Mouse (Mus musculus) liver, embryonic 11.5 days (tissue): ENCODE measurements around the gene Dupd1. TPM values are rescaled to one million over a fixed set of nuclear protein-coding genes. Genes with fewer than 3 reads are reported as not detected.
A peak's percentile ranks its signal among the peaks of the same experiment; 100 is the strongest.

Experiments
- ATAC-seq: fragments of 200-750 bp; cut with Nextera tagmentation; replicated peaks from 2 replicates; pipeline ENCODE4 v1.8.0; 2017; ENCODE audit warnings: moderate number of reproducible peaks, mild to moderate bottlenecking, moderate TSS enrichment, moderate library complexity; ENCODE audit not compliant: low FRiP score
- DNase-seq: peaks from one replicate; pipeline ENCODE4 v3.0.0-alpha.2; 2017; ENCODE audit warnings: low spot score
- H3K27ac ChIP-seq: fragments of 300-500 bp; sonication (generic); 2 replicates; pipeline ENCODE4 v1.5.1; 2014; ENCODE audit warnings: mild to moderate bottlenecking, low read depth, low read length, control low read depth
- H3K27me3 ChIP-seq: fragments of 300-500 bp; sonication (generic); replicated peaks from 2 replicates; pipeline ENCODE4 v1.6.1; 2014; ENCODE audit warnings: low read length, mixed read lengths; ENCODE audit not compliant: control insufficient read depth, insufficient read depth
- H3K36me3 ChIP-seq: fragments of 300-500 bp; sonication (generic); 2 replicates; pipeline ENCODE4 v1.6.1; 2014; ENCODE audit warnings: mild to moderate bottlenecking, low read length, moderate library complexity, mixed read lengths; ENCODE audit not compliant: control insufficient read depth, insufficient read depth
- H3K4me1 ChIP-seq: fragments of 300-500 bp; sonication (generic); replicated peaks from 2 replicates; pipeline ENCODE4 v1.6.1; 2014; ENCODE audit warnings: low read length, mixed read lengths; ENCODE audit not compliant: control insufficient read depth, insufficient read depth
- H3K4me2 ChIP-seq: fragments of 300-500 bp; sonication (generic); 2 replicates; pipeline ENCODE4 v1.6.1; 2014; ENCODE audit warnings: mild to moderate bottlenecking, control low read depth, moderate library complexity
- H3K4me3 ChIP-seq: fragments of 300-500 bp; sonication (generic); 2 replicates; pipeline ENCODE4 v1.5.1; 2014; ENCODE audit warnings: low read depth, low read length, control low read depth
- H3K9ac ChIP-seq: fragments of 300-500 bp; sonication (generic); 2 replicates; pipeline ENCODE4 v1.6.1; 2014; ENCODE audit warnings: low read depth, low read length, control low read depth
- H3K9me3 ChIP-seq: fragments of 300-500 bp; sonication (generic); 2 replicates; pipeline ENCODE4 v1.6.1; 2016; ENCODE audit warnings: low read length, inconsistent platforms, mixed read lengths; ENCODE audit not compliant: control insufficient read depth
- WGBS: fragments of 180-500 bp; shearing (Covaris S2); extraction: QIAGEN DNeasy Blood & Tissue Kit; methylation state at CpG from one replicate; pipeline ENCODE4 v1.1.7; 2014; 5-methylcytosine and 5-hydroxymethylcytosine counted together
- polyA plus RNA-seq: library from polyadenylated mRNA; unstranded; fragments of >200 nt; fragmentation: Nextera tagmentation; extraction: Ambion mirVana; gene quantifications from 2 replicates; pipeline ENCODE4 v1.2.1, GENCODE M21; 2014

Dupd1 gene
- polyA plus RNA-seq, 1 experiment from 2014 or later = 0.15 TPM

GRCm38 (mm10) chr14:21747436-21748141, 33.2 kb upstream of the Dupd1 start:
- peaks cover 12% of the 10 kb centered on the region; the same call in 1 of the 2 replicates for H3K4me1 ChIP-seq
- H3K36me3 ChIP-seq = no peaks in the 10 kb centered on the region
- H3K4me3 ChIP-seq = no peak overlapping the region
- no peaks in the 10 kb centered on the region; the same call in 1 of the 2 replicates for H3K27me3 ChIP-seq
- H3K9me3 ChIP-seq = no peaks in the 10 kb centered on the region
- H3K4me2 ChIP-seq = no peak overlapping the region
- H3K9ac ChIP-seq = no peak overlapping the region
- no peak for ATAC-seq
- no peak overlapping the region for H3K27ac ChIP-seq
- no peak for DNase-seq
- WGBS = 66% methylated on average over 14 of the region's 14 CpGs

DNA sequence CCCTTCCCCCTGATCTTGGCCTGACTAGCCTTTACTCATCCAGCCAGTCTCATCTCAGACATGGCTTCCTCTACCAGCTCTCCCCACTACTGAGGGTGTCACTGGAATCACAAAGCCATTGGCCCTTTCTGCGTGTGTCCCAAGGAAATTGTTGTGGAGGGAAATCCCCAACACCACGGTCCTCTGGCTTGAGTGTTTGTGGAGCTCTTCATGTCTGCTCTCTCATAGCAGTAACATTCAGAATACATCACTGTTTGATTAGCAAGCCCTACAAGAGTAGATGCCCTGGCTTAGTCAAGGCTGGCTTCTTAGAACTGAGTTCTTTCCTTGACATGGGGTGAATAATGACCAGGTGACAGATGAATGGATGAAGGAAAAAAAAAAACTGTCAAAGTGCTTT, 32.5 kb upstream of the Dupd1 start:
- Histone ChIP-seq H3K4me1 (peaks cover 7% of the 10 kb centered on the region; the same call in 1 of the 2 replicates), H3K4me3 (no peak overlapping the region), H3K9me3 (no peaks in the 10 kb centered on the region), H3K9ac (no peak overlapping the region), H3K27ac (no peak overlapping the region), H3K4me2 (no peak overlapping the region), H3K27me3 (no peaks in the 10 kb centered on the region; the same call in 1 of the 2 replicates), H3K36me3 (no peaks in the 10 kb centered on the region)
- ATAC-seq (no peak), DNase-seq (no peak)
- WGBS = 77% methylated on average over 2 of the region's 2 CpGs

- Histone ChIP-seq H3K9me3 (no peaks in the 10 kb centered on the region), H3K4me2 (no peak overlapping the region), H3K4me3 (no peak overlapping the region), H3K27ac (no peak overlapping the region), H3K9ac (no peak overlapping the region), H3K4me1 (peaks cover under 1% of the 10 kb centered on the region; the same call in 1 of the 2 replicates), H3K27me3 (no peaks in the 10 kb centered on the region; the same call in 1 of the 2 replicates), H3K36me3 (no peaks in the 10 kb centered on the region)
- DNase-seq (no peak), ATAC-seq (no peak)
- WGBS = 84% methylated on average over 8 of the region's 8 CpGs
Observed at GRCm38 (mm10) chr14:21746251-21746650, 31.9 kb upstream of the Dupd1 start.

- ATAC-seq (no peak), DNase-seq (no peak)
- whole genome bisulfite sequencing = 52% methylated on average over 5 of the region's 5 CpGs
- H3K27ac ChIP-seq = no peak overlapping the region
- H3K4me3 ChIP-seq = no peak overlapping the region
- H3K36me3 ChIP-seq = no peaks in the 10 kb centered on the region
- no peak overlapping the region for H3K9ac ChIP-seq
- no peaks in the 10 kb centered on the region for H3K9me3 ChIP-seq
- H3K27me3 ChIP-seq = no peaks in the 10 kb centered on the region; the same call in 1 of the 2 replicates
- no peaks in the 10 kb centered on the region for H3K4me1 ChIP-seq
- no peak overlapping the region for H3K4me2 ChIP-seq
Observed at GRCm38 (mm10) chr14:21745149-21745548, 30.8 kb upstream of the Dupd1 start.

GRCm38 (mm10) chr14:21744169-21744568, 29.8 kb upstream of the Dupd1 start:
- no peak for DNase-seq
- Histone ChIP-seq H3K36me3 (no peaks in the 10 kb centered on the region), H3K9me3 (no peaks in the 10 kb centered on the region), H3K4me1 (no peaks in the 10 kb centered on the region), H3K9ac (no peak overlapping the region), H3K4me2 (no peak overlapping the region), H3K27me3 (no peaks in the 10 kb centered on the region; the same call in 1 of the 2 replicates), H3K4me3 (no peak overlapping the region), H3K27ac (no peak overlapping the region)
- ATAC-seq = no peak
- WGBS = 88% methylated on average over 1 of the region's 1 CpGs

DNA sequence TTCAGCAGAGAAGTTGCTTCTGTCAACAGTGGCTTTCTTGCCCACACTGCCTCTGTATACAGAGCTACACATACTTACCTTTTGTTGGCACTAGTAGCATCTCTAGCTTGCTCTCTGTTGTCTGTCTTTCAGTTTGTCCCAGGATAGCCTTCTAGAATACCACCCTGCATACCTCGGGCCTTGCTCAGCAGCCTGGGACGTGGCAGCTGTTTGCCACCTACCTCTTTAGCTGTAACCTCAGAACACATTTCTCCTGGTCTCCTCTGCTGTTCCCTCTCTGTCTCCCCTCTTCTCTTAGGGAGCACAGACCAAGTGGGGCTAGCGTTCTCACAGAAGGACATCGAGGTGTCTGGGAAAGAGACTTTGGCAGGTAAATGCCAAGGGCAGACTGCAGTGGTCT, 28.1 kb upstream of the Dupd1 start:
- Histone ChIP-seq H3K27ac (no peak overlapping the region), H3K9me3 (no peaks in the 10 kb centered on the region), H3K27me3 (no peaks in the 10 kb centered on the region; the same call in 1 of the 2 replicates), H3K9ac (no peak overlapping the region), H3K4me2 (no peak overlapping the region), H3K36me3 (no peaks in the 10 kb centered on the region), H3K4me3 (no peak overlapping the region), H3K4me1 (no peaks in the 10 kb centered on the region)
- DNase-seq (no peak), ATAC-seq (no peak)
- 85% methylated on average over 4 of the region's 4 CpGs for WGBS

DNA sequence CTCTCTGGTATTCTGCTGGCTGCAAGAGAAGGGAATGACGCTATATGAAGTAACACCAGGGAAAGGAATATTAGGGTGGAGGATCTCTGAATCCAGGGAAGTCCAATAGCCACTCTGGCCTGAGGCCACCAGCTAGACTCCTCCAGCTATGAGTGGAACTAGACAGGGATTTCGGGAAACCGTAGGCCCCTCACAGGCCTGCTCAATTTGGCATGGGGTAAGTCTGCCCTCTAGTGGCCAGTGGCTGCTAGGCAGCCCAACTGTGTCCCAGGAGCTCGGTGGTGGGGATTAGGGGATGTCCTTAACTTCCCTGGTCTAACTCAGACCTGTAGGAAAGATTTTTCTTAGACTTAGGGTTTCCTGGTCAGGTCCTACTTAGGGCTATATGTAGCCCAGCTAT, 27.4 kb upstream of the Dupd1 start:
- WGBS = 24% methylated on average over 4 of the region's 4 CpGs
- no peaks in the 10 kb centered on the region for H3K9me3 ChIP-seq
- ATAC-seq (peak; percentile 52), DNase-seq (peak; percentile 74)
- no peak overlapping the region for H3K9ac ChIP-seq
- no peaks in the 10 kb centered on the region; the same call in 1 of the 2 replicates for H3K27me3 ChIP-seq
- no peak overlapping the region for H3K4me3 ChIP-seq
- no peak overlapping the region for H3K4me2 ChIP-seq
- H3K27ac ChIP-seq = no peak overlapping the region
- no peaks in the 10 kb centered on the region for H3K36me3 ChIP-seq
- H3K4me1 ChIP-seq = no peaks in the 10 kb centered on the region

GRCm38 (mm10) chr14:21741314-21741713, 26.9 kb upstream of the Dupd1 start:
- no peak for ATAC-seq
- no peak overlapping the region for H3K27ac ChIP-seq
- no peaks in the 10 kb centered on the region for H3K4me1 ChIP-seq
- H3K27me3 ChIP-seq = no peaks in the 10 kb centered on the region; the same call in 1 of the 2 replicates
- no peaks in the 10 kb centered on the region for H3K36me3 ChIP-seq
- H3K4me2 ChIP-seq = no peak overlapping the region
- no peak overlapping the region for H3K4me3 ChIP-seq
- DNase-seq = no peak
- WGBS = 75% methylated on average over 3 of the region's 3 CpGs
- no peak overlapping the region for H3K9ac ChIP-seq
- no peaks in the 10 kb centered on the region for H3K9me3 ChIP-seq

DNA sequence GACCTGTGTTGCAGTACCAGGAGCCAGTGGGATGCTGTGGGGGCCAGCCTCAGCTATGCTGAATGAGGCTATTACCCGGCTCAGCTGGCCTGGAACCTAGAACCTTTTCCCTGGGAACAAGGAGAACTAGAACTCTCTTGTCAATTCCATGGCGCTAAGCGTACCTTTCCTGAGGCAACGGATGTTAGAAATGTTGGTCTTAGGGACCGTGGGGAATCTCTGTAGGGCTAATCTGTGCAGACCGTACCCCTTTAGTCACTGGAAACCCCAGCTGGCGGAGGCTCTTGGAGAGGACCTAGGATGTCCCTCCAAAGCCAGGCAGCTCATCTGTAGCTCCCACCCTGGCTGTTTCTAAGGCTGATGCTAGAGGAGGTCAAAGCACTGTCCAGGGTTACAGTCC, 26.0 kb upstream of the Dupd1 start:
- DNase-seq (no peak), ATAC-seq (no peak)
- Histone ChIP-seq H3K9me3 (no peaks in the 10 kb centered on the region), H3K4me2 (no peak overlapping the region), H3K27ac (no peak overlapping the region), H3K4me1 (no peaks in the 10 kb centered on the region), H3K4me3 (no peak overlapping the region), H3K27me3 (no peaks in the 10 kb centered on the region; the same call in 1 of the 2 replicates), H3K36me3 (no peaks in the 10 kb centered on the region), H3K9ac (no peak overlapping the region)
- WGBS = 93% methylated on average over 7 of the region's 7 CpGs
